Mouse (Mus musculus) midbrain, embryonic 13.5 days (tissue): ENCODE measurements around the gene Cep126. TPM values are rescaled to one million over a fixed set of nuclear protein-coding genes. Genes with fewer than 3 reads are reported as not detected.

Experiments
- ATAC-seq: fragments of 200-750 bp; cut with Nextera tagmentation; 2 replicates; pipeline ENCODE4 v1.8.0; 2017; ENCODE audit warnings: mild to moderate bottlenecking, moderate TSS enrichment, moderate library complexity
- H3K27ac ChIP-seq: fragments of 300-500 bp; sonication (generic); 2 replicates; pipeline ENCODE4 v1.5.1; 2015; ENCODE audit warnings: inconsistent platforms, mild to moderate bottlenecking, moderate library complexity
- H3K27me3 ChIP-seq: fragments of 300-500 bp; sonication (generic); 2 replicates; pipeline ENCODE4 v1.6.1; 2015; ENCODE audit warnings: mild to moderate bottlenecking, inconsistent platforms
- H3K36me3 ChIP-seq: fragments of 300-500 bp; sonication (generic); 2 replicates; pipeline ENCODE4 v1.6.1; 2015; ENCODE audit warnings: mild to moderate bottlenecking, inconsistent platforms
- H3K4me1 ChIP-seq: fragments of 300-500 bp; sonication (generic); replicated peaks from 2 replicates; pipeline ENCODE4 v1.6.1; 2015; ENCODE audit warnings: inconsistent platforms
- H3K4me2 ChIP-seq: fragments of 300-500 bp; sonication (generic); replicated peaks from 2 replicates; pipeline ENCODE4 v1.6.1; 2015; ENCODE audit warnings: moderate library complexity, mild to moderate bottlenecking, inconsistent platforms
- H3K4me3 ChIP-seq: fragments of 300-500 bp; sonication (generic); replicated peaks from 2 replicates; pipeline ENCODE4 v1.5.1; 2015; ENCODE audit warnings: mild to moderate bottlenecking, inconsistent platforms
- H3K9ac ChIP-seq: fragments of 300-500 bp; sonication (generic); replicated peaks from 2 replicates; pipeline ENCODE4 v1.6.1; 2015; ENCODE audit warnings: mild to moderate bottlenecking, inconsistent platforms
- H3K9me3 ChIP-seq: fragments of 300-500 bp; sonication (generic); 2 replicates; pipeline ENCODE4 v1.6.1; 2016; ENCODE audit warnings: mild to moderate bottlenecking, inconsistent platforms
- WGBS: fragments of 180-500 bp; shearing (Covaris S2); methylation state at CpG from one replicate; pipeline ENCODE4 v1.1.7; 2015; 5-methylcytosine and 5-hydroxymethylcytosine counted together
- polyA plus RNA-seq: library from polyadenylated mRNA; unstranded; fragments of >200 nt; fragmentation: Nextera tagmentation; extraction: Ambion mirVana; gene quantifications from 2 replicates; pipeline ENCODE4 v1.2.1, GENCODE M21; 2015

Cep126 gene
- polyA plus RNA-seq, result 3.3 and 3.8 TPM in 2 replicates

DNA sequence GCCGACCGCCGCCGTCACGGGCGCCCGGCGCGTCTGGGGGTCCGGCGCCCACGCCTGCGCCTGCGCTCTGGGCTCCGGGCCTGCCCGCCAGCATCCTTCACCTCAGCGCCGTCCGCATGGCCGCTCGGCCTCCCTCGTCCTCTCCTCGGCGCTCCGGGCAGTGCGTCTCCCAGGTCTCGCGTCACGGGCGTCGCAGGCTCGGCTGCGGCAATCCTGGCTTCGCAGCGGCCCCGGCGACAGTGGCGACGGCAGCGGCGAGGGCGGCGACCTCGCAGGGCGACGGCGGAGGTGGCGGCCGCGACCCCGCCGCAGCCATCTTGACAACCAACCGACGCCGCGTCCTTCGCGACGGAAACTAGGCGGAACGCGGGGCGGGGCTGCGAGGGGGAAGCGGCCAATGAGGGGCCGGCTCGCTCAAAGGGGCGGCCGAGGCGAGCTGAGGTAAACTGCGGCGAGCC is at the start of gene Cep126:
Gene Cep126 (minus strand): TSS at position 178 of the 458 bp plus-strand sequence.
- no peaks in the 10 kb centered on the region for H3K27me3 ChIP-seq
- peak; percentile 99 for ATAC-seq
- H3K4me2 ChIP-seq, result peak within 1 kb of the TSS; percentile 50
- peak within 1 kb of the TSS; percentile 61; the same call in 1 of the 2 replicates for H3K27ac ChIP-seq
- H3K36me3 ChIP-seq, result no peaks in the 10 kb centered on the region
- under 1% methylated on average over 69 of the region's 72 CpGs for WGBS
- peak within 1 kb of the TSS; percentile 78 for H3K4me3 ChIP-seq
- no peaks in the 10 kb centered on the region for H3K9me3 ChIP-seq
- H3K4me1 ChIP-seq, result peaks cover 5% of the 10 kb centered on the region
- H3K9ac ChIP-seq, result peak within 1 kb of the TSS; percentile 68

DNA sequence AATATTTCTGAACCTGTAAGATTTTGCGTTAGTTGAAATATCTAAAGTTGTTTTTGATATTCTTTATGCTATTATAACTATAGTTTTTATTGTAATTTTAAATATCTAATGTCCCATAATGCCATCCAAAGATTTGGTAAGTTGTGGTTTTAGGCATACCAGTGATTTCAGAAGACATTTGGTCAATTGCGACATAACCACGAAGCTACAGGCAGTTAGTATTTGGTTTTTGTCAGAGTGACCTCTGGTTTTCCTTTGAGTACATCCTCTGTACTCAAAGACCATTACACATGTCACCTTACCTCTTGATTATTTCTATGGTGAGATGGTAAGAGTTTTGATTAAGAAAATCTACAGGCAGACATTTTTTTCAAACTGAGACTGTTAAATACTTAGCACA is 45.5 kb upstream of the Cep126 start:
- H3K4me1 ChIP-seq, result no peaks in the 10 kb centered on the region
- no peaks in the 10 kb centered on the region for H3K36me3 ChIP-seq
- WGBS, result 94% methylated on average over 3 of the region's 3 CpGs
- no peak overlapping the region for H3K9ac ChIP-seq
- H3K4me2 ChIP-seq, result no peak overlapping the region
- no peaks in the 10 kb centered on the region for H3K9me3 ChIP-seq
- no peak overlapping the region for H3K4me3 ChIP-seq
- H3K27ac ChIP-seq, result no peak overlapping the region
- no peak for ATAC-seq
- H3K27me3 ChIP-seq, result no peaks in the 10 kb centered on the region

DNA sequence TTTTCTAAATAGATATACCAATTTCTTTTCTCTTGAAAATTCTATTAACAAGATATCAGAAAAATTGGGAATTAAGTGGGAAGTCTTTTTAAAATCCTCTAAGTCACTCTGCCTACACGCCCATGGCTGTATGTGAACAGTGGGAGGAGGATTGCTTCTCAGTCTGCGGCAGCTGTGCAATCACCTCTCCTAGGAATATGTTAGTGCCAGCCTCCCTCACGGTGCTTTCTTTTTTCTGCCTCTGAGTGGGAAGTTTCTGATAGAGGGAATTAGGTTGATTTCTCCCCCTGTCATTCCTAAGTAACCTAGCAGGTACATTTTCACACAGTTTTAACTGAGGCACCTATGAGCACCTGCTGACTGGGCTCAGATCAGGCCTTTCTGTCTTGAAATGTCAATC is 43.0 kb upstream of the Cep126 start:
- Histone ChIP-seq H3K9me3 (no peaks in the 10 kb centered on the region), H3K27ac (no peak overlapping the region), H3K4me3 (no peak overlapping the region), H3K4me1 (no peaks in the 10 kb centered on the region), H3K4me2 (no peak overlapping the region), H3K9ac (no peak overlapping the region), H3K27me3 (no peaks in the 10 kb centered on the region), H3K36me3 (no peaks in the 10 kb centered on the region)
- 75% methylated on average over 3 of the region's 3 CpGs for WGBS
- no peak for ATAC-seq

DNA sequence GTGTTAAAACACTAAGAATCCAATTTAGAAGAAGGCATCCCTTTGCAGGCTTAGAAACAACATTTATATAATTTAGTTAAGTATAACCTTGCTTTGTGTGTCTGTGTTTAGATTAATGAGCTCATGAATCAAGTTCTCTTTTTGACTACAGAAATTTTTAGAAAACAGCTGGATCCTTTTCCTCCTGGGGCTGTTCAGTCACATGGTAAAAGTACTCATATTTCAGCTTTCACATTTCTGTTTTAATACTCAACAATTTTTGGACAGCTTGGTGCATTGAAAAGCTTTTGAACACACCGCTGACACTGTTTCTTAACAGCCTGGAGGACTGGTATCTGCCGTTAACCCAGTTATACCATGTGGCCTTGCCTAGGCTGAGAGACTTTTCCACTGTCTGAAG is 22.9 kb upstream of the Cep126 start:
- Histone ChIP-seq H3K9me3 (no peaks in the 10 kb centered on the region), H3K27me3 (no peaks in the 10 kb centered on the region), H3K4me1 (no peaks in the 10 kb centered on the region), H3K4me2 (no peak overlapping the region), H3K9ac (no peak overlapping the region), H3K27ac (no peak overlapping the region), H3K36me3 (no peaks in the 10 kb centered on the region), H3K4me3 (no peak overlapping the region)
- ATAC-seq, result no peak
- 84% methylated on average over 2 of the region's 2 CpGs for WGBS

DNA sequence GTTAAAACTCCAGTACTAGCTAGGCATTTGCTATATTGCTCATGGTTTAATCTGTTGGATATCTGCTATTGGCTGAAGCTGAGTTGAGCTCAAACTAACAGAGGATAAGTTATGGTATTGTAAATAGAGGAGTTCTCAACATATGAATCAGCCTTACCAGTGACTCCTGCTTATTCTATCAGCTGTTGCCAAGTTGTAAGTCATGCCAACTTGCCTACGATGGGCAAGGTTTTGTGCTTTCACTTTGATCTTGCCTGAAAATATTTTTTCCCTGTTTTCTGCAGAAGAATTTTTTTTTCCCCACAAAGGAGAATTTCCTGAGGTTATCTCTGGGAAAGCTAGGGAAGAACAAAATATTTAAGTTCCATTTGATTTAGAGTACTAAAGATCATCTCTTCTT is 5.4 kb upstream of the Cep126 start:
- Histone ChIP-seq H3K36me3 (no peaks in the 10 kb centered on the region), H3K27ac (no peak overlapping the region), H3K9ac (no peak overlapping the region), H3K4me2 (no peak overlapping the region), H3K9me3 (no peaks in the 10 kb centered on the region), H3K4me3 (no peak overlapping the region), H3K27me3 (no peaks in the 10 kb centered on the region), H3K4me1 (no peaks in the 10 kb centered on the region; the same call in 1 of the 2 replicates)
- WGBS, result 79% methylated on average over 1 of the region's 1 CpGs
- ATAC-seq, result no peak

DNA sequence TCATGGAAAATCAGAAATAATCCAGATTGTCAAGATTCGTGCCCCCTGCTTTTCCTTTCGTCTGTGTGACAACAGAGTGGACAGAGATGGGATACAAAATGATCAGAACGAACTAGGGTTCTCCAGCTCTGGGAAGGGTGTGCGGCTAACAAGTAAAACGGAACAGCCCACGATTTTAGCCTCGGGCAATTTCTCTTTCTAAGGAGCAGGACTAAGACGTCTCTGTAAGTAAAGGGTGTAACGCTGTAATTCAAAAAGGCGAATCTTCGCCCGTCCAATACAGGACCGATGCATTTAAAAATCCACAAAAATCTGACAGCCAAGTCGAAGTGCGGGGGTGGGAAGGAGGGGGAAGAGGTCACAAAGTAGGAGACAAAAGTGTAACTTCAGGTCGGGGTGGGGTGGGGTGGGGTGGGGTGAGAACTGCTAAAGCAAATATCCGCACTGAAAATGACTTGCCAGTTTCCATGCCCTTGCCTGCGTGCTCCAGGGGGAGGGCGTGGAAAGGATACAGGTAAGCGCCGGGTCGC is 443 bp downstream of the Cep126 start:
- H3K4me3 ChIP-seq, result peak overlapping the region; percentile 78
- peak overlapping the region; percentile 50 for H3K4me2 ChIP-seq
- peak overlapping the region; percentile 61; the same call in 1 of the 2 replicates for H3K27ac ChIP-seq
- no peaks in the 10 kb centered on the region for H3K36me3 ChIP-seq
- H3K27me3 ChIP-seq, result no peaks in the 10 kb centered on the region
- WGBS, result 3% methylated on average over 22 of the region's 22 CpGs
- ATAC-seq, result peak; percentile 29
- no peaks in the 10 kb centered on the region for H3K9me3 ChIP-seq
- peak overlapping the region; percentile 68 for H3K9ac ChIP-seq
- H3K4me1 ChIP-seq, result peaks cover 5% of the 10 kb centered on the region

DNA sequence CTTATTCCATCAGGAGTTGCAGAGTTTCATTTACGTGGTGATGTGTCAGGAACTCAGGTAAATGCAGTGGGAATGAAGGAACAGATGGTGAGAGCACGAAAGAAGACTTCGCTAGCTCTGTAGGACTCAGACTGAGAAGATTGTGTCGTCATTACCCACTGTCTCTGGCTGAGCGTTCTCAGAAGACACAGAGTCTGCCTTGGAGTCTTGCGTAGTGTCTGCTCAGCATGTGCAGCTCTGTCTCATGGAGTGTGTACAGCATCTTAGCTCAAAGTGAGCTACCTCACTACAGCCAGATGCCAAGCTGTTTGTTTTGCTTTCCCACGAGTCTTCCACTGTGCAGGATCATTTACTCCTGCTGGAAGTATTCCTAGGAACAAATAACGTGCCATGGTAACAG is 10.6 kb downstream of the Cep126 start:
- Histone ChIP-seq H3K36me3 (peaks cover 21% of the 10 kb centered on the region), H3K9ac (no peak overlapping the region), H3K27me3 (no peaks in the 10 kb centered on the region), H3K4me3 (no peak overlapping the region), H3K4me2 (no peak overlapping the region), H3K9me3 (no peaks in the 10 kb centered on the region), H3K27ac (no peak overlapping the region), H3K4me1 (no peaks in the 10 kb centered on the region)
- WGBS, result 89% methylated on average over 8 of the region's 8 CpGs
- ATAC-seq, result no peak

DNA sequence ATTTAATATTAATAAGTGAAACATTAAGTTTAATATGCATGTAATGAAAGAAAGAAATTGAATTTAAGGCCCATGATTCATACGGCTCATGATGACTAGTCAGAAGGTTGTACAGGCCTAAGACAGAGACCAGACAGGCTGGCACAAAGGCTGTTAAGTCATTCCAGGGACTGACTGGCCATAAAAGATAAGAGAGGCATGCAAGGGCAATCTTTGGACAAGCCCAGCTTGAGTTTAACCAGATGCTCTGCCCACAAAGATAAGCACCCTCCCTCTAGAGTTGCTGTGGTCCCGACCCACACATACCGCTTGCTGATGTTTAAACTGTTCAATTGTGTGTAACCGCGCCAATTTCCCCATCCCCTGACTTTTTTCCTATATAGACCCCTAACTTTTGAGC is 19.6 kb downstream of the Cep126 start:
- Histone ChIP-seq H3K9ac (no peak overlapping the region), H3K27ac (no peak overlapping the region), H3K9me3 (no peaks in the 10 kb centered on the region), H3K27me3 (no peaks in the 10 kb centered on the region), H3K4me2 (no peak overlapping the region), H3K36me3 (peaks cover 42% of the 10 kb centered on the region), H3K4me3 (no peak overlapping the region), H3K4me1 (no peaks in the 10 kb centered on the region)
- WGBS, result 98% methylated on average over 5 of the region's 5 CpGs
- no peak for ATAC-seq

DNA sequence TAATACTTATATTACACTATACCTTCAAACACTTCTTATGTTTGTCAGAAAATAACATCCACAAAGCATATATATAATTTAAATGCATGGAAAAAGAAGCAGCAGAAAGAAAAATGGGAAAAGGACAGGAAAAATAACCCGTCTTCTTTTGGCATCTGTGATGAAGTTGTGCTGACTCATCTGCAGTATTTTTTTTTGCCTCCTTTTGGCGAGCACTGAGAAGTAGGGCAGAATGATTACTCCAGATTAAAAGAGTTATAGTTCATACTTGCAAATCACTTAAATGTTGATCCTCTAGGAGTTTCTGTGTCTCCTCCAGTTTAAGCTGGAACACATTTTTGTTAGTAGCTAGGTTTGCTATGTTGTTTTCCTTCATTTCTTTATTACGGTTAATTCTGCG is 31.0 kb downstream of the Cep126 start:
- ATAC-seq, result no peak
- WGBS, result 90% methylated on average over 4 of the region's 4 CpGs
- H3K9me3 ChIP-seq, result no peaks in the 10 kb centered on the region
- H3K27ac ChIP-seq, result no peak overlapping the region
- H3K36me3 ChIP-seq, result no peaks in the 10 kb centered on the region
- no peak overlapping the region for H3K4me2 ChIP-seq
- H3K9ac ChIP-seq, result no peak overlapping the region
- no peaks in the 10 kb centered on the region for H3K4me1 ChIP-seq
- H3K4me3 ChIP-seq, result no peak overlapping the region
- no peaks in the 10 kb centered on the region for H3K27me3 ChIP-seq

DNA sequence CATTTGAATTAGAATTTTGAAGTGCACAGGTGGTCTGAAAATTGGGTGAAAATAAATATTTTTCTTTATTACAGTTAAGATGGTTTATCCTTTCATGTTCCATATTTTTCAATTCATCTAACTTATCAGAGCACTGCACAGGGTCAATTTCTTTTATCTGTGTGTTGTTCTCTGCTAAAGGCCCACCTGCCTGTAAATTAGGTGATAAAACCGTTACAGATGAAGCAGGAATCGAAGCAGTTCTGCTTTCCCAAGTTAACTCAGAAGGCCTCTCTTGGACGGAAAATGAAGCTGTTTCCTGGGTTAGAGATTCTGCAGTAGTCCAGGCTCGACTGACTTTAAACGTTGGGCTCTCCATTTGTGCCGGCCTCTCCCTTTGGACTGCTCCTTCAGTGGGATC is 33.1 kb downstream of the Cep126 start:
- 94% methylated on average over 6 of the region's 6 CpGs for WGBS
- no peaks in the 10 kb centered on the region for H3K36me3 ChIP-seq
- no peak overlapping the region for H3K4me2 ChIP-seq
- H3K9me3 ChIP-seq, result no peaks in the 10 kb centered on the region
- H3K4me1 ChIP-seq, result no peaks in the 10 kb centered on the region
- no peak overlapping the region for H3K4me3 ChIP-seq
- no peak for ATAC-seq
- no peaks in the 10 kb centered on the region for H3K27me3 ChIP-seq
- no peak overlapping the region for H3K9ac ChIP-seq
- H3K27ac ChIP-seq, result no peak overlapping the region

DNA sequence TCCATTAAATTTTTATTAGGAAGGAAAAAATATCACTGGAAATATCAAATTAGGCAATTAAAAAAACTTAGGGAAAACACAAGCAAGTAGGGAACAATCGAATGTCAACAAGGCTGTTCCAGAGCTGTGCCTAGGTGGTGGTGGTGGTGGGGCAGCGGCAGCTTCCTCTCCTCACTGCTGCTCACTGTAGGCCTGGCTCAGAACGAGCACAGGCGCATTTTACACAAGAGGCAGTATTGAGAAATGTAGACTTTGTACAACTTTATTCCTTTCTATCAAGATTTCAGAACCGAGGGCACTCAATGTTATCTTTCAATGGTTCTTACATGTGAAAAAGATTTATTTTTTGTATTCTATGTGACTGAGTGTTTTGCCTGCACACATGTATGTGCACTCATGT is 55.2 kb downstream of the Cep126 start:
- no peak overlapping the region for H3K4me3 ChIP-seq
- peaks cover 14% of the 10 kb centered on the region; the same call in 1 of the 2 replicates for H3K36me3 ChIP-seq
- no peak overlapping the region for H3K27ac ChIP-seq
- H3K9me3 ChIP-seq, result no peaks in the 10 kb centered on the region
- no peak overlapping the region for H3K9ac ChIP-seq
- ATAC-seq, result no peak
- WGBS, result 94% methylated on average over 5 of the region's 5 CpGs
- no peaks in the 10 kb centered on the region for H3K4me1 ChIP-seq
- H3K4me2 ChIP-seq, result no peak overlapping the region
- no peaks in the 10 kb centered on the region for H3K27me3 ChIP-seq

DNA sequence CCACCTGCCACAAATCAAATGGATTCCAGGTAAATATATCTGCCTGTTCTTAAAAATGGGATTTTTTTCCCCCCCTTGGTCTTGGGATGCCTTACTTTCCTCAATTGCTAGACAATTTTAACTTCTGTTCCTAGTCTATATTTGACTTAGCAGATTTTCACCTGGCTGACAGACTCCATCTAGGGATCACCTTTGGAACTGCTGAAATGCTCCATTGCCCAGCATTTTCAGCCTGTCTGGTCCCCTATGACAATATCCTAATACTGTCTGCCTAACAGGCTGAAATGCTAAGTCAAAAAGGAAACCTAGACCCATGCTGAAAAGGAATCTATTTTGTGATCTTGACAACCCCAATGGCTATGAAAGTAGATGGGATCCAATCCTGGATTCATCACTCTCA is 59.7 kb downstream of the Cep126 start:
- Histone ChIP-seq H3K9me3 (no peaks in the 10 kb centered on the region), H3K27ac (no peak overlapping the region), H3K36me3 (0 out of 2 replicates have a peak, but pooled peaks cover 9% of the 10 kb centered on the region), H3K9ac (no peak overlapping the region), H3K4me1 (no peaks in the 10 kb centered on the region), H3K4me3 (no peak overlapping the region), H3K4me2 (no peak overlapping the region), H3K27me3 (no peaks in the 10 kb centered on the region)
- no peak for ATAC-seq

DNA sequence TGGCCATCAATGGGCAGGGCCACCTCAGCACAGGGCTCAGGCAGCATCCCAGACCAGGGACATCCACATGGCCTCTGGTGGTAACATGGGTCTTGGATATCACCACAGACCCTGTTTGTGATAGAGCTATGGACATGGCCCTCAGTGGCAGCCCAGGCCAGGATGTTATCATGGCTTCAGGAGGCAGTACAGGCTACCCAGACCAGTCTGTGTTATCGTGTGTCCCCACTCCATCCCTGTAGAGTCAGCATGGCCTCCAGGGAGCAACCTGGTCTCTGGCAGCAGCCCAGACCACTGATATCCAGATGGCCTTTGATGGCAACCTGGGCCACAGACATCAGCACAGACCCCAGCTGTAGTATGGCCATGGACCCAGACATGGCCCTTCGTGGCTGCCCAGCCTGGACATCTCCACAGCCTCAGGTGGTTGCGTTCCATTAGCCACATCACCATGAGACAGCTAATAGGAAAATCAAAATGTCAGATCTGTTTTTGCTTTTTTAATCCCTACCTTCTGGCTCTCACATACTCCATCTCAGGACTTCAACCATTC is 60.8 kb downstream of the Cep126 start:
- H3K36me3 ChIP-seq, result 0 out of 2 replicates have a peak, but pooled peaks cover 9% of the 10 kb centered on the region
- ATAC-seq, result peak; percentile 56
- WGBS, result 96% methylated on average over 3 of the region's 3 CpGs

More for the DNA sequence above, 60.8 kb downstream of the Cep126 start:
- Histone ChIP-seq H3K4me3 (no peak overlapping the region), H3K9me3 (no peaks in the 10 kb centered on the region), H3K4me2 (no peak overlapping the region), H3K4me1 (no peaks in the 10 kb centered on the region), H3K9ac (no peak overlapping the region), H3K27ac (no peak overlapping the region), H3K27me3 (no peaks in the 10 kb centered on the region)
